Mouse (Mus musculus) lung, embryonic 15.5 days (tissue): ENCODE measurements at regions not wholly inside any gene's neighbourhood (a gene's known extent, or its start where the extent isn't known, plus 50 kb on each side); places are given as distances from the start of the nearest gene placed in this dataset.

ENCODE experiments used
- ATAC-seq: fragments of 200-750 bp; cut with Nextera tagmentation; 2 replicates; pipeline ENCODE4 v1.8.0; 2017; ENCODE audit warnings: moderate number of reproducible peaks, borderline replicate concordance; ENCODE audit not compliant: low FRiP score, low TSS enrichment; ENCODE audit errors: extremely low read depth
- H3K27ac ChIP-seq: fragments of 300-500 bp; sonication (generic); 2 replicates; pipeline ENCODE4 v1.5.1; 2015; ENCODE audit warnings: moderate library complexity, mild to moderate bottlenecking, inconsistent platforms
- H3K27me3 ChIP-seq: fragments of 300-500 bp; sonication (generic); 2 replicates; pipeline ENCODE4 v1.6.1; 2015; ENCODE audit warnings: inconsistent platforms
- H3K36me3 ChIP-seq: fragments of 300-500 bp; sonication (generic); 2 replicates; pipeline ENCODE4 v1.6.1; 2015; ENCODE audit warnings: inconsistent platforms
- H3K4me1 ChIP-seq: fragments of 300-500 bp; sonication (generic); 2 replicates; pipeline ENCODE4 v1.6.1; 2015; ENCODE audit warnings: inconsistent platforms
- H3K4me2 ChIP-seq: fragments of 300-500 bp; sonication (generic); 2 replicates; pipeline ENCODE4 v1.6.1; 2015; ENCODE audit warnings: inconsistent platforms, mild to moderate bottlenecking, moderate library complexity
- H3K4me3 ChIP-seq: fragments of 300-500 bp; sonication (generic); 2 replicates; pipeline ENCODE4 v1.5.1; 2015; ENCODE audit warnings: mild to moderate bottlenecking, inconsistent platforms
- H3K9ac ChIP-seq: fragments of 300-500 bp; sonication (generic); 2 replicates; pipeline ENCODE4 v1.6.1; 2015; ENCODE audit warnings: inconsistent platforms
- H3K9me3 ChIP-seq: fragments of 300-500 bp; sonication (generic); 2 replicates; pipeline ENCODE4 v1.6.1; 2016; ENCODE audit warnings: inconsistent platforms
- WGBS: fragments of 180-500 bp; shearing (Covaris S2); methylation state at CpG from one replicate; pipeline ENCODE4 v1.1.7; 2015; 5-methylcytosine and 5-hydroxymethylcytosine counted together

DNA sequence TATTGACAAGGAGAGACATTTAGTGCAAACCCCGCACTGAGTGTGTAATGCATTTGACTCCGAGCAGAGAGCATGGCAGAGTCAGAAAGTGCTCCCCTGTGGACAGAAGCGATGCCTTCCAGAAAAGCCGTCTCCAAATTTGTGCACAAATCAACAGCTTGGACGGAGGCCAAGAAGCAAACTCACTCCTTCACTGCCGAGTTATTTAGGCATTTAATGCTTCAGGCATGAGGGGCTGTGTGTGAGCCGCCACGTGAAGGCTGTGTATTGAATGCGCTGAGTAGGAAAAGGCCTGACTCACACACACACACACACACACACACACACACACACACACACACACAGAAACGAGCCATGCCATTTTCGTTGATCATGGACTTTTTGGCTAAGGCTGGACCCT lies 453.7 kb downstream of the Cd83 start:
- 34% methylated on average over 11 of the region's 11 CpGs for WGBS
- H3K27me3 ChIP-seq = no peaks in the 10 kb centered on the region
- no peak overlapping the region for H3K4me3 ChIP-seq
- H3K4me2 ChIP-seq = no peak overlapping the region
- no peaks in the 10 kb centered on the region for H3K9me3 ChIP-seq
- H3K36me3 ChIP-seq = no peaks in the 10 kb centered on the region
- peak; percentile 39; the same call in 1 of the 2 replicates for ATAC-seq
- H3K9ac ChIP-seq = no peak overlapping the region
- 0 out of 2 replicates have a peak, but pooled peaks cover 4% of the 10 kb centered on the region for H3K4me1 ChIP-seq
- H3K27ac ChIP-seq = no peak overlapping the region

DNA sequence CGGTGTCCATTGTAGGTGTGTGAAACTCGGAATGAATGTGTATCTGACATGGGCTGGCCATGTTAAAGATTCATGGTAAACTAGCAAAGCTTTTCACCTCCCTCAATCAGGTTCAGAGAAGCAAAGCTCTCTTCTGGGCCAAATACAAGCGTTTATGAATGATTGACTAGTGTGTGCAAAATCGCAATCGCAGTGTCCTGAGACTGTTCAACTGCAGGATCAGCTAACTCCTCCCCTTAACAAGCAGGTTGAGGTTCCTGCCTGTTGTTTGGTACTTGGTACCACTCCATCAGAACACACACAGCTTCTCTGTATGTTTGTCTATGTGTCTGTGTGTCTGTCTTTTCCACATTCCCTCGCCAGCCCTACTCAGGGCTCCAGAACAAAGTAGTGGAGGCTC lies 458.6 kb downstream of the Cd83 start:
- Histone ChIP-seq H3K9ac (no peak overlapping the region), H3K27me3 (no peaks in the 10 kb centered on the region), H3K4me2 (no peak overlapping the region), H3K4me1 (peaks cover 7% of the 10 kb centered on the region), H3K9me3 (no peaks in the 10 kb centered on the region), H3K36me3 (no peaks in the 10 kb centered on the region), H3K27ac (no peak overlapping the region), H3K4me3 (no peak overlapping the region)
- WGBS = 82% methylated on average over 6 of the region's 6 CpGs
- no peak for ATAC-seq

DNA sequence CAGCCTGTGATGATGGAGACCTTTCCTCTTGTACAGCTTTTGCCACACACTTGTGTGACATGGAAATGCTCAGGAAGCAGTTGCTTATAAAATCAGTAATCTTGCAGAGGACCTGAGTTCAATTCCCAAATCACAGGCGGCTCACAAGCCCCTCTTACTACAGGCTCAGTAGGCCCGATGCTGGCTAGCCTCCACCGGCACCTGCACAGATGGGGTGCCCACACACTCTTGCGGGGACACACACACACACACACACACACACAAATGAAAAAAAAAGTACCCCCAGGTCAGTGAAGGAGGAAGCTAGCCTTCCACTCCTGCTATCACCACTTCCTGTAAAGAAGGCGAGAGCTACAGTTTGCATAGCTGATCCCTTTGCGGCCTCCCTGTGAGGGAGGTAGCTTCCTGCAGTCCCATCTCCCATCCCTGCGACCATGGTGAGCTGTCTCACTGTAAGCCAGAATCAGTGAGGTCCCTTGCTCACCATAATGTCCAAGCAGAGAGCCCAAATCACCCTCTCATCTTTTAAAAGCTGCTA lies 462.2 kb downstream of the Cd83 start:
- Histone ChIP-seq H3K27me3 (no peaks in the 10 kb centered on the region), H3K4me1 (peaks cover 11% of the 10 kb centered on the region), H3K9me3 (no peaks in the 10 kb centered on the region), H3K27ac (no peak overlapping the region), H3K36me3 (no peaks in the 10 kb centered on the region), H3K4me2 (no peak overlapping the region), H3K4me3 (no peak overlapping the region), H3K9ac (no peak overlapping the region)
- WGBS = 78% methylated on average over 7 of the region's 7 CpGs
- ATAC-seq = no peak

DNA sequence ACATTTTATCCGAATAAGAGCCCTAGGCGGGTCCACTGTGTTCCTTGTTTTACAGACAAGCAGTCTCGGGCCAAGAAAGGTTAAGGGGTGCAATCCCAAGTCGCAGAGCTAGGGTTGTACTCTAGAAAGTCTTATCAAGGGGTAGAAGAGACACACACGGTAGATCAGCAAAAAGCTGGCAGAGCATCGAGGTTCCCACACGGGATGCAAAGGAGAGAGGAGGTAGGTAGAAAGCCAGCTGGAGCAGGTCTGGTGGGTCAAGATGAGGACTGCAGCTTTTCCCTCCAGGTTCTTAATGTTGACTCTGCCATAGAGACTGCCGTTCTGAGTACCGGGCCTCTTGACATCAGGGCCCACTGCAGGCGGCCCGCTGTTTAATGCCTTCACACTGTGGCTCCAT lies 463.3 kb downstream of the Cd83 start:
- no peak overlapping the region for H3K9ac ChIP-seq
- H3K36me3 ChIP-seq = no peaks in the 10 kb centered on the region
- ATAC-seq = peak; percentile 46
- no peak overlapping the region for H3K4me3 ChIP-seq
- no peaks in the 10 kb centered on the region for H3K9me3 ChIP-seq
- 54% methylated on average over 11 of the region's 11 CpGs for WGBS
- H3K4me1 ChIP-seq = peaks cover 11% of the 10 kb centered on the region
- H3K4me2 ChIP-seq = no peak overlapping the region
- H3K27ac ChIP-seq = peak overlapping the region; percentile 12; the same call in 1 of the 2 replicates
- H3K27me3 ChIP-seq = no peaks in the 10 kb centered on the region

DNA sequence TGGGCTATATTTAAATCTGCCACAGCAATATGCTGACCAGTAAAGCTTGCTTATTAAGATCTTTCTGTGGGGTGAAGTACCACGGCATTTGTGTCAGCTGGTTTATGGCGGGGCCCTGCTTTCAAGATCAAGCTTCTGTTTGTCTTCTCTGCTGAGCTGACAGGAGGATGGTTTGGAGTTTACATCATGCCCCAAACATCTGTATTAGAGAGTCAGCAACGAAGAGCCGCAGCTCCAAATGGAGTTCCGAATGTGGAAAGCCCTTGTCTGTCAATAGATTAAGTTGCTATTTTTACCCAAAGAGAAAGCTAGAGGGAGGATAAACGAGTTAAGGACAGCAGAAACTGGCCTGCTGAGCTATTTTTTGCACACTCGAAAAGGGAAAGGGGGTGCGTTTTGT lies 463.8 kb downstream of the Cd83 start:
- H3K4me2 ChIP-seq = no peak overlapping the region
- ATAC-seq = no peak; the same call in 1 of the 2 replicates
- WGBS = 14% methylated on average over 8 of the region's 8 CpGs

DNA sequence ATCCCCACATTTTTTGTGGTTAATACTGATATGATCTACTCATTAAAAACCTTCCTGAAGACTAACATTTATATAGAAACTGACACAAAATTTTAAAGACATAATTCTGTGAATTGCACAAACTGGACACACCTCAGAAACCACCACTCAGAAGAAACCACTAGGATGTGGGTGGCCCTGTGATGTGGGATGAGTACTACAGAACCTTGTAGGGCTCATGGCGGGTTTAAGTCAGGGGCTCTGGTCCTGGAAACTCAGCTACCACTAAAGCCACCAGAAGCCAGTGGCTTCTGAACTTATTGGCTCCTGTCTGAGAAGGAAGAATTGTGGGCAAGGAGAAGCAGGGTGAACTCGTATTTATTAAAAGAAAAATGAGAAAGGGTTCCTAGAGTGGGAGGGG lies 464.5 kb downstream of the Cd83 start:
- WGBS = 85% methylated on average over 2 of the region's 2 CpGs

More for the DNA sequence above, 463.8 kb downstream of the Cd83 start:
- Histone ChIP-seq H3K27ac (peak overlapping the region; percentile 12; the same call in 1 of the 2 replicates), H3K4me3 (no peak overlapping the region), H3K4me1 (peaks cover 11% of the 10 kb centered on the region), H3K36me3 (no peaks in the 10 kb centered on the region), H3K9ac (no peak overlapping the region), H3K9me3 (no peaks in the 10 kb centered on the region), H3K27me3 (no peaks in the 10 kb centered on the region)

DNA sequence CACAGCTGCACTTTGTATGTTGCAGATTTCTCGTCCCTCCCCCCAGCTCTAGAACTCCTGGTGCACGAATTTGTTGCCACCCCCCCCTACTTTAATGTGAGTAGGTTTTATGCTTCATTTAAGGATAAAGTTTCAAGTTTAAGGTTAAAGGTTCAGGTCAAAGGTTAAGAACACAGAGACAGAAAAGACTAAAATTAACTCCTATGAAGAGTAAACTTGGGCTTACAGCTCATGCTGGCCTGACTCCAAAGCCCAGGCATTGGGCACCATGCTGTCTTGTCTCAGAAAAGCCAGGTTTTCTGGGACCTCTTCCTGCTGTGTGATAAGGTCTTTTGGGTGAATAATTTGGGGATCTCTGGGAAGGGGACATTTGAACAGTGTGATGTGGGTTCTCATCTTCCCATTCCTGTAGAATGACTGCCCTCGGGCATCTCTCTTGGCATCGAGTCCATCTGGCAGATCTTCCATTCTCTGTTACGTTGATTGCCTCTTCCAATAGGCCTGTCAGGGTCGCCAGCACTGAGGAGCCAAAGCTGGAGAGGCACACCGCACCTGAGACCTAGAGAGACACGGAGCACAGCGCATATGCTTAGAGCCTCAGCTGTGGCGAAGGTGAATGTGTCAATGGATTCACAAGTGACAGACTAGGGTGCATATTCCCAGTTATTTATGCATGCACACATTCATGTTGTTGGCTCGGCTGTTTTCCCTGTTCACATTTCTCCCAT lies 466.1 kb downstream of the Cd83 start:
- 83% methylated on average over 11 of the region's 11 CpGs for WGBS
- ATAC-seq = no peak

More for the DNA sequence above, 464.5 kb downstream of the Cd83 start:
- Histone ChIP-seq H3K4me1 (peaks cover 11% of the 10 kb centered on the region), H3K4me2 (no peak overlapping the region), H3K4me3 (no peak overlapping the region), H3K27ac (no peak overlapping the region), H3K9ac (no peak overlapping the region), H3K36me3 (no peaks in the 10 kb centered on the region), H3K27me3 (no peaks in the 10 kb centered on the region), H3K9me3 (no peaks in the 10 kb centered on the region)
- no peak for ATAC-seq

DNA sequence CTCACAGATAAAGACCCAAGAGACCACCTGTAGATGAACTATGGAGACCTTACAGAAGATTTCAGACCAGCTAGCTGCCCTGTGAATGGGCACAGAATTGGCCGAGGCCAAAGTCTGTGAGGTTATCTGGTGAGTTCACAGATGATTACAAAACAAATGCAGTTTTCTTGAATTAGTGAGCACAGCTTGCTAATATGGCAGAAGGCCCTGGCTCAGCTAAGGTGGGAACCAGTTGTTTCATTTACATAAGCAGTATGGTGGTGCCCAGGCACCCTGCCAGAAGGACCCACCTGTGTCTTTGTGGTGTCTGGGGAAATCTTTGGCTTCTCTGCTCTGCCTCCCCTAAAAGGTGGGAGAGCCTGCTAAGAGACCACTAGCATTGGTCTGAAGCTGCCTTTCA lies 466.9 kb downstream of the Cd83 start:
- 69% methylated on average over 1 of the region's 1 CpGs for WGBS
- H3K4me3 ChIP-seq = no peak overlapping the region

More for the DNA sequence above, 466.1 kb downstream of the Cd83 start:
- Histone ChIP-seq H3K9me3 (no peaks in the 10 kb centered on the region), H3K9ac (no peak overlapping the region), H3K4me3 (no peak overlapping the region), H3K27me3 (no peaks in the 10 kb centered on the region), H3K27ac (no peak overlapping the region), H3K4me2 (no peak overlapping the region), H3K4me1 (peaks cover 11% of the 10 kb centered on the region), H3K36me3 (no peaks in the 10 kb centered on the region)

DNA sequence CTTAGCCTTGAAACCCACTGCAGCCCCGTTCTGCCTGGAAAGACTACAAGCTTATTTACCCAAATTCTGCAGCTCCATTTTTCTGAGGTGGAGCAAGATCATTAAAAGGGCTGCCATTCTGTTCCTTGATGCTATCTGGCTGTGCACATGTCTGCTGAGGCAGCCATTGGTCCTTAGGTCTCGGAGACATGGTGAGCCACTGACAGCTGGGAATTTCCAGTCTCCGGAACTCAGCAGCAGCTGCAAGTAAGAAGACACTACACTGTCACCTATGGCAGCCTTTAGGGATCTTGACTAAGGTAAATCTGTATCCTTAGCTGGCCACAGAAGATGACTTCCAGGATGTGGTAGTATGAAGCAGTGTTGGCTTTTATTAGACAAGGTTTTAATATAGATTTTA lies 467.9 kb downstream of the Cd83 start:
- Histone ChIP-seq H3K9me3 (no peaks in the 10 kb centered on the region), H3K27me3 (no peaks in the 10 kb centered on the region), H3K4me2 (no peak overlapping the region), H3K4me3 (no peak overlapping the region), H3K9ac (no peak overlapping the region), H3K36me3 (no peaks in the 10 kb centered on the region), H3K27ac (no peak overlapping the region), H3K4me1 (peaks cover 11% of the 10 kb centered on the region)
- ATAC-seq = no peak
- 77% methylated on average over 3 of the region's 3 CpGs for WGBS

More for the DNA sequence above, 466.9 kb downstream of the Cd83 start:
- ATAC-seq = no peak
- H3K36me3 ChIP-seq = no peaks in the 10 kb centered on the region
- H3K4me1 ChIP-seq = peaks cover 11% of the 10 kb centered on the region
- no peak overlapping the region for H3K9ac ChIP-seq
- no peaks in the 10 kb centered on the region for H3K9me3 ChIP-seq
- H3K27ac ChIP-seq = no peak overlapping the region
- no peak overlapping the region for H3K4me2 ChIP-seq
- no peaks in the 10 kb centered on the region for H3K27me3 ChIP-seq

DNA sequence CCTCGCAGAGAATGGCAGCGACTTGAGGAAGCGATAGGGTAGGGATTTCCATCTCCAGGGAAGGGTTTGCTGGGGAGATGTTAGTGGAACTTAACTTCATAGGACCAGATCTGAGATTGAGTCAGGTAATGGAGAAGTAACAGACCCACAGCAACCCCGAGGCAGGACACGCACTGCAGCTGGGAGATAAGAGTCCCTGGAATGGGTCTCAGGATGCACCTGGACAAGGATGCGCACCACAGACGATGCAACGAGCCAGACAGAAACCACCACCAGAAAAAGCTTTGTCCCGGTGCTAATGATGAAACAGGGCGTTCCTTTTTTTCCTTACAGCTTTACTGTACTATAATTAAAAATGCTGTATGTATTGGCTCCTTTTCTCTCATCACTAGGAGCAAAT lies 470.9 kb upstream of the Jarid2 start:
- 88% methylated on average over 10 of the region's 10 CpGs for WGBS
- Histone ChIP-seq H3K36me3 (no peaks in the 10 kb centered on the region), H3K27ac (no peak overlapping the region), H3K9ac (no peak overlapping the region), H3K4me2 (no peak overlapping the region), H3K4me1 (peaks cover 9% of the 10 kb centered on the region; the same call in 1 of the 2 replicates), H3K9me3 (no peaks in the 10 kb centered on the region), H3K4me3 (no peak overlapping the region), H3K27me3 (no peaks in the 10 kb centered on the region)
- ATAC-seq = no peak

DNA sequence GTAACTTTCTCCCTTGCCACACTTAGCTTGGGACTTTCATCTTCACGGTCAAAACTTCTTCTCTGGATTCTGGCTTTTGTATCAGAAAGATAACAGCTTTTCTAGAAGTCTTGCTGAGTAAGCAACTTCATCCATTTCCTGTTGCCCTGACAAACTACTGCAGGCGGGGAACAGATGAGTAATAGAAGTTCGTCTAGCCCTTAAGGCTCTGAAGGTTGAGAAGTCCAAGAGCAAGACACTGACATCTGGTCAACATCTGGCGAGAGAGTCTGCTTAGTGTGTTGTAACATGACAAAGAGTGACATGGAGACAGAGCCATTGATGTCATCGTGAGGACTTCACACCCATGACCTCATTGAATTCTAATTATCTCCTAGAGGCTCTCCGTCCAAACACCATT lies 469.2 kb upstream of the Jarid2 start:
- Histone ChIP-seq H3K9me3 (no peaks in the 10 kb centered on the region), H3K27ac (no peak overlapping the region), H3K27me3 (no peaks in the 10 kb centered on the region), H3K4me2 (no peak overlapping the region), H3K36me3 (no peaks in the 10 kb centered on the region), H3K4me1 (peaks cover 9% of the 10 kb centered on the region; the same call in 1 of the 2 replicates), H3K4me3 (no peak overlapping the region), H3K9ac (no peak overlapping the region)
- 53% methylated on average over 6 of the region's 6 CpGs for WGBS
- ATAC-seq = no peak

DNA sequence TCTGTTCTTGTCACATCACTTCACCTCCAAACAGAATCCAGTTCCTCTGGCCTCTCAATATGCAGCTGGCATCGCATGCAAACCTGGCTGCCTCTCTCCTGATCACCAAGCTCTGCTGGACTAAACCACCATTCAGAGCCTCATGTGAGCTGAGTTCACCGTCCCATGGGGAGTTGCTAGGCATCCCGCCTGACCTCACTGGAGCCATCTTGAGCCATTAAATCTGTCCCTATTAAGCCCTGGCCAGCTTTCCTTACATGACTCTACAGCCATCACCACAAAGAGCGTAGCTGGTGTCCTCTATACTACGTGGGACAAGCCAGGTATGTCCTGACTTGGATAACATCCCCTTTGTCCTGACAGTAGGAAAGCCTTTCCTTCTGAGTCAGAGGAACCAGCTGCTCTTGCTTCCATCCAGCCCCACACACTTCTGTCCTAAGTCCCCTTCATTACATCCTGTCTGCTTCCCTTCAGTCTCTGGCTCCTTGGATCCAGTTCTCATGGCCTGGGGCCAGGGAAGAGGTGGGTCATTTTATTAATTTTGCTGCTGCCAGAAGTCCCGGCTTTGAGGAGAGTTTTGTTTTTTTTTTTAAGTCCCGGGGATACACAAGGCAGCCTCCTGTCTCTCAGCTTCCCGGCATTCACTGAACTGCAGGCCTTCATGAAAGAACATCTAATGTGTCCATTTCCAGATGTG lies 468.5 kb upstream of the Jarid2 start:
- H3K4me3 ChIP-seq = no peak overlapping the region
- no peak; the same call in 1 of the 2 replicates for ATAC-seq
- WGBS = 67% methylated on average over 8 of the region's 8 CpGs
- H3K36me3 ChIP-seq = no peaks in the 10 kb centered on the region
- H3K9me3 ChIP-seq = no peaks in the 10 kb centered on the region
- H3K9ac ChIP-seq = no peak overlapping the region
- H3K4me2 ChIP-seq = no peak overlapping the region
- H3K27ac ChIP-seq = no peak overlapping the region
- no peaks in the 10 kb centered on the region for H3K27me3 ChIP-seq
- peaks cover 9% of the 10 kb centered on the region; the same call in 1 of the 2 replicates for H3K4me1 ChIP-seq
